Mouse (Mus musculus): ENCODE measurements around the gene Plekhj1.
A peak's percentile ranks its signal among the peaks of the same experiment; 100 is the strongest.
"Not testable (repeated sequence)": the region's sequence is repeated elsewhere in the genome, so short reads cannot be mapped to it uniquely, and the experiment has no call there.

Plekhj1 gene

DNA sequence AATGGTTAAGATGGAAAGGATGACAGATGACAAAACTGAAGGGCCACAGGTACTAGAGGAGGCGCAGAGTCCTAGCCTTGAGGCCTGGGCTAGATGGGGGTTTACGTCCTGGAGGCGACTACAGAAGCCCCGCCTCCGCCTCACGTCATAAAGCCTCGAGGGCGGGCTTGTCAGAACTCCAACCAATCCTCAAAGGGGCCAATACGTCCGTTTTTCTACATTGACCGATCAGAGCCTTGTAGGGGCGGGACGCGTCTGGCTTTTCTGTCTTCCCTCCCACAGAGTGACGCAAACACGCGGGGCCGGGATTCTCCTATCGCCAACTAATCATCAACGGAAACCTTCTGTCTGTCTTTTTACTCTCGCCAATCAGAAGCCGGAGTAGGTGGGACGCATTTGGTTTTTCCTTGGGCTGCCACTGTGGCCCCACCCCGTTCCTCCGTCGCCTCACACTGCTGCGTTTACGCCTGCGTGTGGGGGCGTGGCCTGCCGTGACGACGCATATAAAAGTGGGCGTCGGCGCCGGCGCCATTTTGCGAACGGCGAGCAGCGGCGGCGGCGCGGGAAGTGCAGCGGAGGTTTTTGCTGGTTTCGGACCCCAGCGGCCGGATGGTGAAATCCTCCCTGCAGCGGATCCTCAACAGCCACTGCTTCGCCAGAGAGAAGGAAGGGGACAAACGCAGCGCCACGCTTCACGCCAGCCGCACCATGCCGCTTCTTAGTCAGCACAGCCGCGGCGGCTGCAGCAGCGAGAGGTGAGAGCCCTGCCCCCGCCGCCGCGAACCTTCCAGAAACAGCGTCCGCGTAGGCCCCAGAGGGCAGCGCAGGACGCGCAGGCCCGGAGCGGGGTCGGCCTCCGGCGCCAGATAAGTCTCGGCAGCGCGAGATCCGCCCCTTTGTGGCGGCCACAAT is 28.0 kb upstream of the Plekhj1 start, which contains the start of gene Oaz1:
Oaz1 (plus strand) TSS at position 506 of the 912 bp plus-strand sequence.
- DNase-seq (ENCODE audit: extremely low read depth, insufficient read length, low spot score): peak; percentile 97

DNA sequence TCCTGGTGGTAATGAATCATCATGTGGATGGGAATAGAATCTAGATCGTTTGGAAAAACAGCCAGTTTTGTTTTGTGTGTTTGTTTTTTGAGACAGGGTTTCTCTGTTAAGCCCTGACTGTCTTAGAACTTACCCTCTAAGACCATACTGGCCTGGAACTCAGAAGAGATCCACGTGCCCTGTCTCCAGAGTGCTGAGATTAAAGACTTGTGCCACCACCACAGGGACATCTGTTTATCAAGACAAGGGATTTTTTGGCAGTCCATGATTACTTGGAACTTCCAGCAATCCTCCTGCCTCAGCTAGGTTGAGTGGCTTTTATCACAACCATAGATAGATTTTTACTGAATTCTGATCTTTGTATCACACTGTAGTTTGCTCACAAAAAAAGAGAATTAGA is 26.4 kb upstream of the Plekhj1 start:
- DNase-seq (ENCODE audit: extremely low read depth, insufficient read length, low spot score): no peak

DNA sequence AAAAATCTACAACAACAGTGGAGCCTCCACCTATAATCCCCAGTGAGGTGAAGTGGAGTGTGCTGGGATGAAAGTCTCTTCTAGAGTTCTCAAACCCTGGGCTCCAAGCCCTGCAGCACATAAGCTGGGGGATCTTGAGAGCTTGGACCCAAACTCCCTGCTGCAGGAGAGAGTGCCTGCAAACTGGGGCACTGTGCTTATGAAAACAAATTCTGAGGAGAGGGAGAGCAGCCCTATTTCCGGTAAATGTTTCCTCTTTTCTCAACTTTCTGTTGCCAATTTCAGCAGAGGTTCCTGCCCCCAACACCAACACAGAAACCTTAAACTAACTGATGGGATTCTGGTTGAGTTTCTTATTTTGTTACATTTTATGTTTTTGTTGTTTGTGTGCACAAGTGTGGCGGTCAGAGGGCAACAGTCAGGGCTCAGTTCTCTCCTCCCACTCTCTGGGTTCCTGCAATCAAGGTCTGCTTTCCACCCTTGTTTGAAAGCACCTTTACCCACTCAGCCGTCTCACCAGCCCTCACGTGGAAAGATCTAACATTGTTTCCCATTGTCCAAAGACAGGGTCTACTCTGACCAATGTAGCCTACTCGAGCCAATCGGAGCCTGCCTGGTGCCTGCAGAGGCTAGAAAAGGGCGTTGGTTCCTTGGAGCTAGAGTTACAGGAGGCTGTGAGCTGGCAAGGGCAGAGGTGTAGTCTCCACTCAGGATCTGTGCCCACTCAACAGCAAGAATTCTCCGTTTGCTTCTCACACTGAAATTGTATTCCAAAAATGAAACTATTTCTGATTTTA is 25.6 kb upstream of the Plekhj1 start:
- peak; percentile 41 for DNase-seq (ENCODE audit: extremely low read depth, insufficient read length, low spot score)

DNA sequence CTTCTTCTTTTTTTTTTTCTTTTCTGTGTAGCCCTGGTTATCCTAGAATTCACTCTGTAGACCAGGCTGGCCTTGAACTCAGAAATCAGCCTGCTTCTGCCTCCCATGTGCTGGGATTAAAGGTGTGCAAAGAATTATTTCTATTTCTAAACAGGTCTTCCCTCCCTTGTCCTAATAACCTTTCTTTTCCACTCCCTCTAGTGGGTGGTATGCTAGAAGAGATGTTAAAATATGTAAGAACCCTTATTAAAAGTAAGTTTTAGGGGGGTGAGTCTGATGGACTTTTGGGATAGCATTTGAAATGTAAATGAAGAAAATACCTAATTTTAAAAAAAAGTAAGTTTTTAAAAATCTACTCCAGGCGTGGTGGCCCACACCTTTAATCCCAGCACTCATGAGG is 24.9 kb upstream of the Plekhj1 start:
- DNase-seq (ENCODE audit: extremely low read depth, insufficient read length, low spot score): no peak

DNA sequence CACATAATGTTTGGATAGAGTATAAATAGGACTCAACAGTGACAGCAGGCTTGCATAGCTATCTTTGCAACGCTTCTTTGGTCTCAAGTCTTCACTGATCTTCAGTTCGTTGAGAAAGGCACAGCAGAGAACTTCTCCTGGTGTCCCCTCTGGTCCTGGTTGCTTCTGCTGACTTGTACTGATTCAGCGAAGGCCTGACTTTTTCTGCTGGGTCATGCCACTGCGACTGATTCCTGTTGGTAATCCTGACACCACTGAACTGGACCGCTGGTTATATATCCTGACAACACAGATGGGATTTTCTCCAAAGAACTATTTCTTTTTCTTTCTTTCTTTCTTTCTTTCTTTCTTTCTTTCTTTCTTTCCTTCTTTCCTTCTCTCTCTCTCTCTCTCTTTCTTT is 24.1 kb upstream of the Plekhj1 start:
- no peak for DNase-seq (ENCODE audit: extremely low read depth, insufficient read length, low spot score)

DNA sequence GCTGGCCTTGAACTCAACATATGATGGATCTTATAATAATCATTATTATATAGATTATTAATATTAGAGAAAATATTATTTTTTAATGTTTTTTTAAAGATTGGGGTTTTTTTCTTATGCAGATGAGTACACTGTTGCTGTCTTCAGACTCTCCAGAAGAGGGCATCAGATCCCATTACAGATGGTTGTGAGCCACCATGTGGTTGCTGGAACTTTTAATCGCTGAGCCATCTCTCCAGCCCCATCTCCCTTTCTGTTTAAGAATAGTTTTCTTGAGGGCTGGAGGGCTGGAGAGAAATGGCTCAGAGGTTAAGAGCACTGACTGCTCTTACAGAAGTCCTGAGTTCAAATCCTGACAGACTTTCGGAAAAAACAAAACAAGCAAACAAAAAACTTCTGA is 23.6 kb upstream of the Plekhj1 start:
- DNase-seq (ENCODE audit: extremely low read depth, insufficient read length, low spot score): peak; percentile 45

DNA sequence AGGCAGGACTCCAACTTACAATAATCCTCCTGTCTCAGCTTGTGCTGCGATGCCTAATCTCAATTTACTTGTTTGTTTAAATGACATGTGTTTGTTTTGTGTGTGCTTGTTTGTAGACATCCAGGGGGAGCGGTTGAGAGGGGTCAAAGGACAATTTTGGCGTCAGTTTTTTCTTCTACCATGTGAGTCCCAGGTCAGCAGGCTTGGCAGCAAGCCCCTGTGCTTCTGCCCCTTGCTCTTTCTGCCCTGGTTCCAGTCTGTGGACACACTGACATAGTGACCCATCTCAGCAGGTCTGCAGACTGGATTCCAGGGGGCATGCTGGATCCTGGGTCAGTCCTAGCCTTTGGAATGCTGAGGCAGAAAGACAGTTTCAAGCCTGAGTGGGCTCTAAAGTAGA is 21.0 kb upstream of the Plekhj1 start:
- no peak for DNase-seq (ENCODE audit: extremely low read depth, insufficient read length, low spot score)

DNA sequence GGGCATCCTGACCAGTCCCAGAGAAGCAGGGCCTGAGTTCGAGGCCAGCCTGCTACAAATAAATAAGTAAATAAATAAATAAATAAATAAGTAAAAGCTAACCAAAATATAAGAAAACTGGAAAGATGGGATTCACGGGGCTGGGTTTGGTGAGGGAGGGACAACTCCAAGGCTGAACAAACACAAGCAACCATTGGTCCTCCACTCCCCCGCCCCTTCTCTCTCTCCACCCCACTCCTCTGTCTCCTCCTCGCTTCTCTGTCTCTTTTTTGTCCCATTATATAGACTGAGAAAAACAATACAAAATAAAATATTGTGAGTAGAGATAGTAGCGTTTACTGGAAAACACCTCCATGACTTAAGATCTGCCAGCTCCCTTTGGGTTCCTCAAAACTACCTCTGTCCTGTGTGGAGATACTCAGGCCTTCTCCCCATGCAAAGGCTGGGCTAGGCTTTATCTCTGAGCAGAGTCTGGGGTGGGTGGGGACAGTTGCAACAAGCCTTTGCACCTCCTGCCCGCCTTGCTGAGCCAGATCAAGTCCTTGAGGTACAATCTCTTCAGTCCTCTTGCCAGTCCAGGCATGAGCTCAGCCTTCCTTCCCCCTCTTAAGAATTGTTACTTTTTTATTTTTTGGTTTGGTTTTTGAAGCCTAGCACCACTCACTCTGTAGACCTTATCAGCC is 20.3 kb upstream of the Plekhj1 start:
- no peak for DNase-seq (ENCODE audit: extremely low read depth, insufficient read length, low spot score)

DNA sequence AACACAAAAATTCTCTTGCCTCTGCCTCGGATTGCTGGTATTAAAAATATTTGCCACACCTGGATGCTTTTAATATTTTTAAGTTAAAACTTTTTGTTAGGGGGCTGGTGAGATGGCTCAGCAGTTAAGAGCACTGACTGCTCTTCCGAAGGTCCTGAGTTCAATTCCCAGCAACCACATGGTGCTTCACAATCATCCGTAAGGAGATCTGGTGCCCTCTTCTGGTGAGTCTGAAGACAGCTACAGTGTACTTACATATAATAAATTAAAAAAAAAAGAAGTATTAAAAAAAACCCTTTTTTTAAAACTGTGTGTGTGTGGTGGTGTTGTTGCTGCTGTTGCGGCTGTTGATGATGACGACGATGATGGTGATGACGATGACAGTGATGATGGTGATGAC is 19.5 kb upstream of the Plekhj1 start:
- DNase-seq (ENCODE audit: extremely low read depth, insufficient read length, low spot score): not testable (repeated sequence)

DNA sequence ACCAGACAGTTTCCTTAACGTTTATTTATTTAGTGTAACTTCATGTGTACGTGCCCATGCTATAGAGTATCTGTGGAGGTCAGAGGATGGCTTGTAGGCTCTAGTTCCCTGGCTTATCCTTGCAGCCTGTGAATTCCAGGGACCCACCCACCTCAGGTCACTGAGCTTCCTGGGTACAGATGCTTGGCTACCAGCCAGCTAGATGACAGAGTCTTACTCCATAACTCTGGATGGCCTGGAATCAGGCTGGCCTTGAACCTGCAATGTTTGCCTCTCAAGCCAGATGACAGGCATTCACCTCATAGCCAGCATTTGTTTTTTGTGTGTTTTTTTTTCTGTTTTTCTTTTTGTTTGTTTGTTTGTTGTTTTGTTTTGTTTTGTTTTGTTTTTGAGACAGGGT is 18.7 kb upstream of the Plekhj1 start:
- DNase-seq (ENCODE audit: extremely low read depth, insufficient read length, low spot score): no peak

DNA sequence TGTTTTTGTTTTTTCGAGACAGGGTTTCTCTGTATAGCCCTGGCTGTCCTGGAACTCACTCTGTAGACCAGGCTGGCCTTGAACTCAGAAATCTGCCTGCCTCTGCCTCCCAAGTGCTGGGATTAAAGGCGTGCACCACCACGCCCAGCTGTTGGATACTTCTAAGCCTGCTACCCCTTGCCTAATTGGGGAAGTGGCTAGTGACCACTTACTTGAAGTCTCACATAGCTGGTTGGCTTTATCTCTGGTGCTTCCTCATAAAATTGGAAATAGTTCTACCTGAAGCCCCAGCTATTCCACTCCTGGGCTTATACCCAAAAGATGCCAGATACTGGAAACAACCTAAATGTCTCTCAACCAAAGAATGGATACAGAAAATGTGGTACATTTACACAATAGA is 17.9 kb upstream of the Plekhj1 start:
- DNase-seq (ENCODE audit: extremely low read depth, insufficient read length, low spot score): not testable (repeated sequence)

DNA sequence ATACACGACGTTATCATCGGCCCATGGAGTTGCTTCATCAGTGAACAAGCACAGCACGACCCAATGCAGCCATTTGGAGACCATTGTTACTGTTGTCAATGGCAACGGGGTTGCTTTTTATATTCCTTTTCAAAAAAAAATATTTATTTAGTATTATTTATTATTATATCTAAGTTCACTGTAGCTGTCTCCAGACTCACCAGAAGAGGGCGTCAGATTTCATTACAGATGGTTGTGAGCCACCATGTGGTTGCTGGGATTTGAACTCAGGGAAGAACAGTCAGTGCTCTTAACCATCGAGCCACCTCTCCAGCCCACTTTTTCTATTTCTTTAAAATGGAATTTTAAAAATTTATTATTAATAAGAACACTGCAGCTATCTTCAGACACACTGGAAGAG is 16.4 kb upstream of the Plekhj1 start:
- DNase-seq (ENCODE audit: extremely low read depth, insufficient read length, low spot score): no peak

DNA sequence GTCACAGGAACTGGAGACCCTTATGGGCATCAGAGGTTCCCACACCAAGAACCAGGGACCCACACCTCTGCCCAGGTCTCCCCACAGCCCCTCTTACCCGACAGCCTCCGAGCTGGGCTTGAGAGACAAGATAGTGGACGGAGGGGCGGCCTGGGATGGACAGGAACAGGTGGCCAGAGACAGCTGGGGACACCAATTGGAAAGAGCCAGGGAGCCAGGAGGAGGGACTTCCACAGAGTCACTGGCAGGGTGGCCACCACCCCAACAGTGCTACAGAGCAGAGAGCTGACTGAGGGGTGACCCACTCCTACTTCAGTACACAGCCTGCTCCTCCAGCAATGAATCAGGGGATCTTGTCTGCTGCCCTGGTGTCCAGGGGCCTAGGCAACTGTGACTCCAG is 14.9 kb upstream of the Plekhj1 start, which contains the start of gene Jsrp1:
Jsrp1 (minus strand) TSS at position 133 of the 400 bp plus-strand sequence.
- no peak for DNase-seq (ENCODE audit: extremely low read depth, insufficient read length, low spot score)

DNA sequence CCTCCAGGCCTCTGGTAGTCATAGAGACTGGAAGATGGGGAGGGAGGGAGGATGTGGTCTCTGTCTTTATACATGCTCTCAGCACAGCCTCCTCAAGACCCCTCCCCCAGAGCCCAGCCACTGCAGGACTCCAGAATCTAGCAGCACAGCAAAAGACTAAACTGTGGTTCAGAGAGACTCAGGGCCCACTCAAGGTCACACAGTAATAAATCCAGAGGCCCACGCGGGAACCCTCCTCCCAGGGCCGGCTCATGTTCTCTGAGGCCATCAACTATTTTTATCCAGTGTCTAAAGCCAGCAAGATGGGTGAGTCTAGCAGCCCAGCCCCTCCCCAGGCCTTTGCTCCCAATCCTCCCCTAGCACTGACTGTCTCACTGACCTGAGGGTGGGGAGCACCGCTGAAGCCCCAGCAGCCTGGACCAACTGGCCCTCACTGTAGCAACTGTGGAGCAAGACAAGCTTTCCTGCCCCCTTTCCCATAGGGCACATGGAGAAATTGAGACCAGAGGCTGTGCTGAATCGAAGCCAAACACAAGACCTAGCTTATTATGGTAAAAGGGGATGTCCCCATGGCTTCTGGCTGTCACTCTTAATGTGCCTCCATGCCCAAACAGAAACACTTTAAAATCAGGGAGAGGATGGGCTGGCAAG is 14.1 kb upstream of the Plekhj1 start:
- DNase-seq (ENCODE audit: extremely low read depth, insufficient read length, low spot score): no peak

DNA sequence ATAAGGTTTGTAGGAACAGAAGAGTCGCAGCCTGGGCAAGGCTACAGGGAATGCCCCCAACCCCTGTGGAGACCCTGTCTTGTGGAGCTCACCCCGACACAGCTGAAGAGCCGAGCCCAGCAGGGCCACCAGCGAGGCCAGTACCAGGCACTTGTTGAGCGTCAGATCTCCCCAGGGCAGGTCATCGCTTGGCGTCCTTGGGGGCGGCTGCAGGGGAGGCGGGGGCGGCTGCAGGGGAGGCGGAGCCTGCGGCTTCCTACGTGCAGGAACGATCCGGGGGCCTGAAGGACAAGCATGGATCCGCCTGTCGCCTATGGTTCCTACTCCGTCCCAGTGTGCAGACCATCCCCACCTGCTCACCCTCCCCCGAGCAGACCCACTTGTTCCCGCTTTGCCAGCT is 11.7 kb upstream of the Plekhj1 start:
- DNase-seq (ENCODE audit: extremely low read depth, insufficient read length, low spot score): no peak

DNA sequence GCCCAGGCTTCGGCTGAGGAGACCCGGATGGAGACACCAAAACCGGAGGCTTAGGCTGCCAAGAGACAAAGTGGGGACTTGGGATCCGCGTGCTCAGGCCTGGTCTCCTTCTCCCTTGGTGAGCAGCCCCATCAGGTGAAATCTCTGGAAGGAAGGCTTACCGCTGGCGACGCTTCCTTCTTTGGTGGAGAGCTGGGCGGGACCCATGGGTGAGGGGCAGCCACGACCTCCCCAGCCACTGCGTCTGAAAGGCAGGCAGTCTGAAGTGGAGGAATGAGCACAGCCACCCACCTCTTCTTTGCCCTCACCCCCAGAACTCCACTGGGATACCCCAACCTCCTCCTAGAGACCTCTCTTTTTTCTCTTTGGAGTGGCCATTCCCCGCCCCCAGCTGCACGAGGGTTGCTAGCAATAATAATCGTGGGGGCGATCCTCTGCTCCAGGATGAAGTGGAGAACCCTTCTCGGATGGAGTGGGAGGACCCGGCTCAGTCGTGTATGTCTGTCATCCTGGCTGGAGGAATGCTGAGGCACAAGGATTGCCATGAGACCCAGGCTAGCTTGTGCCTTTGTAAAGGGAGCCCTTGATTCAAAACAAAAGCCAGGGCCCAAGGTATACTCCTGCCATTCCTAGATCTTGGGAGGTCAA is 10.7 kb upstream of the Plekhj1 start:
- no peak for DNase-seq (ENCODE audit: extremely low read depth, insufficient read length, low spot score)

DNA sequence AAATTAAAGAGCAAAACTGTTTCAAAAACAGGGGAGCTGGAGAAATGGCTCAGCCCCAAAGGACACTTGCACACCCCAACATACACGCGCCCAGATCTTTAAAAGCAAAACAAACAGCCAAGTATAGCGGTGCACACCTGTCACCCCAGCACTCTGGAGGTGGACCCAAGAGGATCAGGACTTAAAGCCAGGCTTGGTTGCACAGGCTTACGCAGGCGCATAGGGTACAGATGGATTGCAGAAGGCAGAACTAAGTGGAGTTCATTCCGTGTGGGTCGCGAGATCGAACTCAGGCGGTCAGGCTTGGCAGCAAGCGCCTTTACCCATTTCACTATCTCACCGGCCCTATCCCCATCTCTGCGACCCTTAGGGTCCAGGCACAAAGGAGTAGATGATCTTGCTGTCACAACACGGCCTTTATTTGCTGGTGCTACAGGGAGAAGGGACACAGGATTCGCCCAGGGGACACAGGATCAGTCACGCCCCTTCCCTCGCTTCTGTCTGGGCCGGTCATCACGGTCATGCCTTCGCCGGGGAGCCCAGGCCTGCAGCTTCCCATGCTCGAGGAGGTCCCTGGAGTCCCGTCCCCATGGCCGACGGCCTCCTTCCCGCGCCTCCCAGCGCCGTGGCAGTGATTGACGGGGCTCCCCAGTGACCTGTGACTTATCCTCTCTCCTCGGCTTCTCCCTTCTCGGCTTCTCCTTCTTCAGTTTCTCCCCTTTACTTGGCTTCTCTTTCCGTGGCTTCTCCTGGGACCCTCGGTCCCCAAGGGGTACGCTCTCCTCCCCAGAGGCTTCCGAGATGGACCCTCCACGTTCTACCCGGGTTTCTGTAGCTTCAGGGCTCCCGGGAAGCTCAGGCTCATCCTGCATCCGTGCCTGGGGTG is 9.9 kb upstream of the Plekhj1 start:
- DNase-seq (ENCODE audit: extremely low read depth, insufficient read length, low spot score): no peak

DNA sequence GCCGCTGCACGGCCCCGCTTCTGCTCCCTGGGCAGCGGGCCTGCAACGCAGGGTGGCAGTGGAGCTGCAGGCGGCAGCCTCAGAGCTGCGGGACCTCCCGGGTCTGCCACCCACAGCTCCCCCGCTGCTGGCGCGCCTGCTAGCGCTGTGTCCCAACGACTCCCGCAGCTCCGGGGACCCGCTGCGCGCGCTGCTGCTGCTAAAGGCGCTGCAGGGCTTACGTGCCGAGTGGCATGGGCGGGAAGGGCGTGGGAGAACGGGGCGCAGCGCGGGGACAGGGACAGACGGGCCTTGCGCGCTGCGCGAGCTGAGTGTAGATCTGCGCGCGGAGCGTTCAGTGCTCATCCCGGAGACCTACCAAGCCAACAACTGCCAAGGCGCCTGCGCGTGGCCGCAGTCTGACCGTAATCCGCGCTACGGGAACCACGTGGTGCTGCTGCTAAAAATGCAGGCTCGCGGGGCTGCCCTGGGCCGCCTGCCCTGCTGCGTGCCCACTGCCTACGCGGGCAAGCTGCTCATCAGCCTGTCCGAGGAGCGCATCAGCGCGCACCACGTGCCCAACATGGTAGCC is 8.7 kb upstream of the Plekhj1 start:
- DNase-seq (ENCODE audit: extremely low read depth, insufficient read length, low spot score): no peak
